Mouse (Mus musculus) cerebellum, adult 2 months (tissue): ENCODE measurements around the gene C5ar2. TPM values are rescaled to one million over a fixed set of nuclear protein-coding genes. Genes with fewer than 3 reads are reported as not detected.

Experiments used
- DNase-seq, 2 experiments: peaks; one replicate each; pipeline ENCODE4 v3.0.0; 2021
- H3K27ac ChIP-seq: fragments of 200-500 bp; 2 replicates; pipeline ENCODE4 v1.5.1; 2012; ENCODE audit warnings: low read length, control low read depth, inconsistent platforms; ENCODE audit not compliant: insufficient read depth
- H3K27me3 ChIP-seq: fragments of 200-500 bp; 2 replicates; pipeline ENCODE4 v1.6.1; 2012; ENCODE audit warnings: inconsistent platforms, mild to moderate bottlenecking, low read length, moderate library complexity; ENCODE audit not compliant: control insufficient read depth, insufficient read depth
- H3K4me1 ChIP-seq: fragments of 200-500 bp; 2 replicates; pipeline ENCODE4 v1.6.1; 2011; ENCODE audit warnings: low read length; ENCODE audit not compliant: control insufficient read depth, insufficient read depth
- H3K4me3 ChIP-seq: fragments of 200-500 bp; replicated peaks from 2 replicates; pipeline ENCODE3; 2011; ENCODE audit warnings: mild to moderate bottlenecking, low read depth, low read length, control low read depth; ENCODE audit not compliant: insufficient read depth
- CTCF ChIP-seq: fragments of 200-500 bp; IDR thresholded peaks from 2 replicates; pipeline ENCODE4 v1.5.1; 2011; ENCODE audit warnings: low read depth, mild to moderate bottlenecking, control low read depth, low read length, moderate library complexity, borderline replicate concordance; ENCODE audit not compliant: insufficient read depth
- POLR2A ChIP-seq: fragments of 200-500 bp; IDR thresholded peaks from 2 replicates; pipeline ENCODE4 v1.6.1; 2011; ENCODE audit warnings: low read length, control low read depth, borderline replicate concordance; ENCODE audit not compliant: insufficient read depth
- WGBS: fragments of 180-500 bp; shearing (Covaris S2); methylation state at CpG from one replicate; pipeline ENCODE4 v1.1.7; 2018; 5-methylcytosine and 5-hydroxymethylcytosine counted together
- polyA plus RNA-seq: library from polyadenylated mRNA; depleted of rRNA; stranded (reverse); fragments of >200 nt; gene quantifications from 2 replicates; pipeline ENCODE4 v1.2.3, GENCODE M21; 2012; rRNA removed

The C5ar2 gene
- polyA plus RNA-seq, 1 experiment, result 0.20 TPM

DNA sequence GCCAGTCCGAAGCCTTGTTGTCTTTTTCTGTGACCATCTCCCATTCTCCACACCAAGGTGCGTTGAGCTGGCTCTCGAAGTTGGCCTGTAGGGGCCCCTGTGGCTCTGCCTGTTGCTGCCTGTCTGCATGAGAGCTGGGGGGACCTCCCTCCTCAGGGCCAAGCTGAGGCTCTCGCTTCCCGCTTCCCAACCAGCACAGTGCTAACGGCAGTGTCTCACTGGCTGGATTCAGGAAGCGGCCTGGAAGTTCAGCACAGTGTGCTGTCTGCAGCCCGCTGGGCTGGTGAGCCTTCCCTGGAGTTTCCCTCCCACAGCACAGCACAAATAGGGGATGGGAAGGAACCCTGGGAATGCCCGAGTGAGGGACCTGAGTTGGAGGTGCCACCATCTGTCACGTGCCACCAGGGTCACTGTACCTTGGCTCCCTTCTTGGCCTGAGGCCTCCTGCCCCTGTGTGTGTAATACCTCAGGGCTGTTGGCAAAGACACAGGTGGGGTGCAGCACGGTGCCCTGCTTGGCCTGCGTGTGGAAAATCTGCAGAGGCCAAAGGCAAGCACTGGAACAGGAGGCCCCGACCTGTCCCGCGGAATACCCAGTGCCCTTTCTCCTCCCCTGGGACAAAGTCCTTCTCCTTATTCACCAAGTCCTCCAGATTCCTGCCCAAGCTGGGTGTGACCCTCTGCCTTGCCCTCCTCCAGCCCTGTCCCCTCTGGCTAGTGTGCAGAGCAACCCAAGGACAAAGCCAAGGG lies 41.0 kb downstream of the C5ar2 start:
- Histone ChIP-seq H3K4me1 (peaks cover 6% of the 10 kb centered on the region; the same call in 1 of the 2 replicates), H3K27ac (no peak overlapping the region), H3K27me3 (no peaks in the 10 kb centered on the region), H3K4me3 (no peak overlapping the region)
- WGBS, result 55% methylated on average over 15 of the region's 15 CpGs
- DNase-seq, result no peak
- TF ChIP-seq CTCF, result no peak
- TF ChIP-seq POLR2A, result no peak

DNA sequence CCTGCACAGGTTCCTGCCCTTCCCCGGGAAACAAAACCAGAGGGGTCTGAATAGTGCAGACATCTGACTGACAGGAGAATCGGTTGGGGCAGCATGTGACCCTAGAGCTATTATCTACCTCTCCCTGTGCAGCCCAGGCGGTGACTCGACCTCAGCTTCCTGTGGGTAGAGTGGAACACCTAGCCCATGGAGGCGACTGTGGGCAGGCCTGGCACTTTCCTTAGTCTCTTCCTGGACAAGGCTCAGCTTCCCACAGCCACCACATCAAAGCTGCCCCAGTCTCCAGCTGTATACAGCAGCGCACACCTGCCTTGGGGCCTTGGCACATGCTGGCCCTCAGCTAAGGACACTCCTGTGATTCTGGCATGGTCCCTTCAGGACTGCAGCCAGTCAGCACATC lies 42.8 kb downstream of the C5ar2 start:
- Histone ChIP-seq H3K27me3 (no peaks in the 10 kb centered on the region), H3K27ac (no peak overlapping the region), H3K4me1 (no peaks in the 10 kb centered on the region), H3K4me3 (no peak overlapping the region)
- TF ChIP-seq CTCF (no peak), POLR2A (no peak)
- DNase-seq, result no peak
- WGBS, result 82% methylated on average over 6 of the region's 6 CpGs

GRCm38 (mm10) chr7:16198540-16198939 lies 45.4 kb downstream of the C5ar2 start:
- DNase-seq, result no peak
- 88% methylated on average over 11 of the region's 11 CpGs for WGBS
- Histone ChIP-seq H3K27ac (no peak overlapping the region), H3K27me3 (no peaks in the 10 kb centered on the region), H3K4me3 (no peak overlapping the region), H3K4me1 (no peaks in the 10 kb centered on the region)
- no peak for TF ChIP-seq POLR2A
- no peak for TF ChIP-seq CTCF

DNA sequence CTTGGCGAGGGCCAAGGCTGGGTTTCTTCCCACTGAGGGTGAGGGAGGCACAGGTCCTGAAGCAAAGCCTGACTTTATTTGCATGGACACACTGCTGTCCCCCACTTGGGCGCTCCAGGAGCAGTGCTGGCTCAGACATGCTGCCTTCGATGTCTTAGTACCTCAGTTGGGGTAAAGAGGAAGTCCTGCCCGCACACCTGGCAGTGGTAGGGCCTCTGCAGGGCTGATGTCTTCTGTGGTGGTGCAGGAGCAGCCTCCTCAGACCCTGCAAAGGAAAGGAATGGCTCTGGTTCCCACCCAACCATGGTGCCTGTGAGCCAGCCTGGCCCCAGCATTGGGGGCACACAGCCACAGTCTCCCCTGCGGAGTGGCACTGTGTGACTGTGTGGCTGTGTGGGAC lies 46.8 kb downstream of the C5ar2 start:
- H3K27me3 ChIP-seq, result no peaks in the 10 kb centered on the region
- H3K4me1 ChIP-seq, result no peaks in the 10 kb centered on the region
- TF ChIP-seq CTCF (no peak), POLR2A (no peak)
- H3K27ac ChIP-seq, result no peak overlapping the region
- WGBS, result 88% methylated on average over 5 of the region's 5 CpGs
- H3K4me3 ChIP-seq, result no peak overlapping the region
- no peak for DNase-seq

GRCm38 (mm10) chr7:16196616-16197015 lies 47.3 kb downstream of the C5ar2 start:
- no peak for DNase-seq
- H3K4me1 ChIP-seq, result no peaks in the 10 kb centered on the region
- H3K27ac ChIP-seq, result no peak overlapping the region
- no peaks in the 10 kb centered on the region for H3K27me3 ChIP-seq
- TF ChIP-seq POLR2A, result no peak
- TF ChIP-seq CTCF, result no peak
- 71% methylated on average over 6 of the region's 6 CpGs for WGBS
- no peak overlapping the region for H3K4me3 ChIP-seq

DNA sequence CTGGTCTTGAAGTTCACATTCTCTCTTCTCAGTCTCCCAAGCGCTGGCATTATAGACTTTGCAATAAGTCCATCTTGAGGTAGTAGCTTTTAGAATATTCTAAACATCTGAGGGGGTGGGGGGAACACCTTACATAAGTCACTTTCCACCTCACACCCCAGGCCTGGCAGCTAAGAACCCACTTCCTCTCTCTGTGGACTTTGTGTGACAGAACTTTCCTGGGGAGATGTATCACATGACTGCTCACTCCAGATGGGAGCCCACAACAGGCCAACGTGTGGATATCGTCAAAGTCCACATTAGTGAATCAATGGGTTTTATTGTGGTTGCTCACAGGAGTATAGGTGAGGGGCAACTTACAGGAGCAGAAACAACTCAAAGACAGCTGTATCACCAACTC lies 50.3 kb downstream of the C5ar2 start:
- no peaks in the 10 kb centered on the region for H3K4me1 ChIP-seq
- no peaks in the 10 kb centered on the region for H3K27me3 ChIP-seq
- 42% methylated on average over 3 of the region's 3 CpGs for WGBS
- DNase-seq, result no peak
- no peak overlapping the region for H3K27ac ChIP-seq
- H3K4me3 ChIP-seq, result no peak overlapping the region
- TF ChIP-seq CTCF, result no peak
- no peak for TF ChIP-seq POLR2A

GRCm38 (mm10) chr7:16192315-16192714 lies 51.6 kb downstream of the C5ar2 start:
- 20% methylated on average over 5 of the region's 5 CpGs for WGBS
- no peak overlapping the region for H3K4me3 ChIP-seq
- H3K4me1 ChIP-seq, result no peaks in the 10 kb centered on the region
- peak; percentile 70 to 86 for DNase-seq
- H3K27me3 ChIP-seq, result no peaks in the 10 kb centered on the region
- no peak overlapping the region for H3K27ac ChIP-seq
- TF ChIP-seq POLR2A, result no peak
- TF ChIP-seq CTCF, result peak; percentile 71

- no peak overlapping the region for H3K4me3 ChIP-seq
- no peak for DNase-seq
- H3K4me1 ChIP-seq, result no peaks in the 10 kb centered on the region
- WGBS, result 72% methylated on average over 8 of the region's 8 CpGs
- TF ChIP-seq CTCF, result no peak
- TF ChIP-seq POLR2A, result no peak
- no peak overlapping the region for H3K27ac ChIP-seq
- no peaks in the 10 kb centered on the region for H3K27me3 ChIP-seq
Measured at GRCm38 (mm10) chr7:16187494-16187893, 56.5 kb downstream of the C5ar2 start.

Other genes with a start within 250 kb of the C5ar2 start
- gene Bicra, start 196.2 kb downstream of the C5ar2 start, polyA plus RNA-seq, result 12.3 and 12.4 TPM in 2 replicates
- 0.16 and 0.28 TPM in 2 replicates for gene Zfp541, start 182.3 kb downstream of the C5ar2 start, polyA plus RNA-seq
- 447 and 471 TPM in 2 replicates for gene Napa, start 145.7 kb downstream of the C5ar2 start, polyA plus RNA-seq
- 56.4 and 60.5 TPM in 2 replicates for gene Kptn, start 124.3 kb downstream of the C5ar2 start, polyA plus RNA-seq
- gene Slc8a2, start 114.3 kb downstream of the C5ar2 start, polyA plus RNA-seq, result 84.6 and 116 TPM in 2 replicates
- 93.5 and 94.2 TPM in 2 replicates for gene Meis3, start 69.1 kb downstream of the C5ar2 start, polyA plus RNA-seq
- gene Dhx34, start 22.1 kb downstream of the C5ar2 start, polyA plus RNA-seq, result 11.7 and 13.3 TPM in 2 replicates
- 0.75 and 0.95 TPM in 2 replicates for gene C5ar1, start 15.4 kb upstream of the C5ar2 start, polyA plus RNA-seq
- 60.1 and 61.1 TPM in 2 replicates for gene Inafm1, start 29.5 kb upstream of the C5ar2 start, polyA plus RNA-seq
- gene Ccdc9, start 42.6 kb upstream of the C5ar2 start, polyA plus RNA-seq, result 81.1 and 91.1 TPM in 2 replicates
- gene Bbc3, start 64.2 kb upstream of the C5ar2 start, polyA plus RNA-seq, result 17.0 and 20.3 TPM in 2 replicates
- gene Sae1, start 143.7 kb upstream of the C5ar2 start, polyA plus RNA-seq, result 78.2 and 84.0 TPM in 2 replicates
- gene Zc3h4, start 156.8 kb upstream of the C5ar2 start, polyA plus RNA-seq, result 42.0 and 50.2 TPM in 2 replicates
- gene Tmem160, start 208.6 kb upstream of the C5ar2 start, polyA plus RNA-seq, result 89.6 and 98.6 TPM in 2 replicates
- 3.7 and 6.0 TPM in 2 replicates for gene Npas1, start 233.6 kb upstream of the C5ar2 start, polyA plus RNA-seq